Mouse (Mus musculus) intestine, postnatal 0 days (tissue): ENCODE data around the gene Srp54a. TPM values are rescaled to one million over a fixed set of nuclear protein-coding genes. Genes with fewer than 3 reads are reported as not detected.
"Not testable (repeated sequence)": the region's sequence is repeated elsewhere in the genome, so short reads cannot be mapped to it uniquely, and the experiment has no call there.

ENCODE experiments used
- ATAC-seq: fragments of 200-750 bp; cut with Nextera tagmentation; 2 replicates; pipeline ENCODE4 v1.8.0; 2017; ENCODE audit warnings: mild to moderate bottlenecking, moderate TSS enrichment, moderate library complexity
- H3K27ac ChIP-seq: fragments of 300-500 bp; sonication (generic); 2 replicates; pipeline ENCODE4 v1.5.1; 2014; ENCODE audit warnings: mild to moderate bottlenecking, low read depth, low read length, moderate library complexity
- H3K27me3 ChIP-seq: fragments of 300-500 bp; sonication (generic); replicated peaks from 2 replicates; pipeline ENCODE4 v1.6.1; 2014; ENCODE audit warnings: low read length, mixed read lengths; ENCODE audit not compliant: control insufficient read depth, insufficient read depth
- H3K36me3 ChIP-seq: fragments of 300-500 bp; sonication (generic); 2 replicates; pipeline ENCODE4 v1.6.1; 2014; ENCODE audit warnings: mild to moderate bottlenecking, moderate library complexity; ENCODE audit not compliant: control insufficient read depth, insufficient read depth
- H3K4me1 ChIP-seq: fragments of 300-500 bp; sonication (generic); replicated peaks from 2 replicates; pipeline ENCODE4 v1.6.1; 2014; ENCODE audit warnings: antibody characterized with exemption, low read length, mixed read lengths; ENCODE audit not compliant: control insufficient read depth, insufficient read depth
- H3K4me2 ChIP-seq: fragments of 300-500 bp; sonication (generic); replicated peaks from 2 replicates; pipeline ENCODE4 v1.6.1; 2014; ENCODE audit warnings: low read depth, mild to moderate bottlenecking, moderate library complexity
- H3K4me3 ChIP-seq: fragments of 300-500 bp; sonication (generic); 2 replicates; pipeline ENCODE4 v1.5.1; 2014; ENCODE audit warnings: low read depth, low read length
- H3K9ac ChIP-seq: fragments of 300-500 bp; sonication (generic); 2 replicates; pipeline ENCODE4 v1.6.1; 2014; ENCODE audit warnings: mild to moderate bottlenecking, low read depth, low read length
- H3K9me3 ChIP-seq: fragments of 300-500 bp; sonication (generic); 2 replicates; pipeline ENCODE4 v1.6.1; 2016; ENCODE audit warnings: mixed run types; ENCODE audit not compliant: control insufficient read depth
- CTCF ChIP-seq: sonication (generic); IDR thresholded peaks from 2 replicates; pipeline ENCODE4 v1.5.1; 2016; ENCODE audit warnings: low read depth, mild to moderate bottlenecking, control low read depth, antibody characterized with exemption, moderate library complexity
- WGBS: fragments of 180-500 bp; shearing (Covaris S2); extraction: QIAGEN DNeasy Blood & Tissue Kit; methylation state at CpG from one replicate; pipeline ENCODE4 v1.1.7; 2014; 5-methylcytosine and 5-hydroxymethylcytosine counted together
- polyA plus RNA-seq: library from polyadenylated mRNA; unstranded; fragments of >200 nt; fragmentation: Nextera tagmentation; extraction: Ambion mirVana; gene quantifications from 2 replicates; pipeline ENCODE4 v1.2.1, GENCODE M21; 2015

Gene Srp54a
- polyA plus RNA-seq, 1 experiment from 2014 or later, result 107 TPM

DNA sequence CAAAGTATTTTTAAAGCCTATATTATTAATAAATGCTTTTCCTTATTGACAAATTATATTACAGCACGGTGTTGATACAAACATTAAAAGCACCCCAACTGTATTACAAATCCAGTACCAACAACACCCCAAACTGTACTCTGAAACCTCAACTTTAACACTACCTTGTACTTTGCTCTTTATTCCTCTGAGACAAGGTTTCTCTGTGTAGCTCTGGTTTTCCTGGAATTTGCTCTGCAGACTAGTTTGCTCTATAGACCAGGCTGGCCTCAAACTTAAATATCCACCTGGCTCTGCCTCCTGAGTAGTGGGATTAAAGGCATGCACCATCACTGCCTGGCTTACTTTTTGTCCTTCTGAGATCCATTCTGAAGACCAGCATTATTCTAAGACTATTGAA, 17.9 kb upstream of the Srp54a start:
- H3K36me3 ChIP-seq, result peaks cover 9% of the 10 kb centered on the region
- peak overlapping the region; percentile 75 for H3K27ac ChIP-seq
- 58% methylated on average over 1 of the region's 1 CpGs for WGBS
- peak; percentile 41; the same call in 1 of the 2 replicates for ATAC-seq
- H3K9ac ChIP-seq, result no peak overlapping the region
- H3K27me3 ChIP-seq, result no peaks in the 10 kb centered on the region
- no peak for TF ChIP-seq CTCF
- no peaks in the 10 kb centered on the region for H3K4me1 ChIP-seq
- no peak overlapping the region for H3K4me2 ChIP-seq
- H3K4me3 ChIP-seq, result no peak overlapping the region
- H3K9me3 ChIP-seq, result no peaks in the 10 kb centered on the region

DNA sequence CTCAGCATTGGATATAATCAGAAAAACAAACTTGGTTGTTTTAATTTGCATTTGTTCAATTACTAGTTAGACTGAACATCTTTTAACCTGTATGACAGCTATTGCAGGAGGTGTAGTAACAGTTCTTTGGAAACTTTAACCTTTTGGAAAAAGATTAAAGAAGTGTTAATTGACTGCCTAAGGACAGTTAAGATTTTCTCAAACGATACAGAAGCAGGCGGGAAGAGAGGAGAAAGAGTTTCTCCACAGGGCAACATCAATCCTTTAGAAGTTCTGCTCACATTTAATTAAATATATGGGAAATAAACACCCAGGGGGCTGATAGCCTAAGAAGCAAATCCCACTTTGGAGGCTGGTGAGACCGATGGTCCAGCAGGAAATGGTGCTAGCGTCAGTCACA, 7.6 kb upstream of the Srp54a start:
- TF ChIP-seq CTCF, result no peak
- no peak overlapping the region for H3K9ac ChIP-seq
- H3K4me1 ChIP-seq, result no peaks in the 10 kb centered on the region
- H3K4me3 ChIP-seq, result no peak overlapping the region
- no peak for ATAC-seq
- no peaks in the 10 kb centered on the region for H3K9me3 ChIP-seq
- no peaks in the 10 kb centered on the region for H3K27me3 ChIP-seq
- 66% methylated on average over 4 of the region's 4 CpGs for WGBS
- H3K27ac ChIP-seq, result no peak overlapping the region
- no peak overlapping the region for H3K4me2 ChIP-seq
- H3K36me3 ChIP-seq, result no peaks in the 10 kb centered on the region; the same call in 1 of the 2 replicates

DNA sequence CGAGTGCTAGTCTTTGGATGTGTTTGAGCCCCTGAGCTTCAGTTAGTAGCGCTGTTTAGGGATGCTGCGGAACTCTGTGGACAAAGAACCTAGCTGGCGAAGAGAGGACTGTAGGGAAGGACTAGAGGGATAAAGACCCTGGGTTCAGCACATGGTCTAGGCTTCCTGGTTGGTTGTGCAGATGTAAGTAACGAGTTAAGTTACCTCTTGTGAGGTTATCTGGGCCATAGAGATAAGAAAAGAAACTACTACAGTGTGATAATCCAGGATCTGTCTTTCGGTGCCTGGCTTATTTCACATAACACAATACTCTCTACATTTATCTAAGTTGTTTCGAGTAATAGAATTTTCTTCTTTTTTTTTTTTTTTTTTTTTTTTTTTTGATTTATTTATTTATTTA, 6.4 kb upstream of the Srp54a start:
- H3K36me3 ChIP-seq, result no peaks in the 10 kb centered on the region
- H3K4me3 ChIP-seq, result no peak overlapping the region
- TF ChIP-seq CTCF, result no peak
- 79% methylated on average over 7 of the region's 7 CpGs for WGBS
- H3K4me2 ChIP-seq, result no peak overlapping the region
- H3K27ac ChIP-seq, result no peak overlapping the region
- no peak overlapping the region for H3K9ac ChIP-seq
- no peak for ATAC-seq
- no peaks in the 10 kb centered on the region for H3K4me1 ChIP-seq
- H3K27me3 ChIP-seq, result no peaks in the 10 kb centered on the region
- H3K9me3 ChIP-seq, result no peaks in the 10 kb centered on the region

DNA sequence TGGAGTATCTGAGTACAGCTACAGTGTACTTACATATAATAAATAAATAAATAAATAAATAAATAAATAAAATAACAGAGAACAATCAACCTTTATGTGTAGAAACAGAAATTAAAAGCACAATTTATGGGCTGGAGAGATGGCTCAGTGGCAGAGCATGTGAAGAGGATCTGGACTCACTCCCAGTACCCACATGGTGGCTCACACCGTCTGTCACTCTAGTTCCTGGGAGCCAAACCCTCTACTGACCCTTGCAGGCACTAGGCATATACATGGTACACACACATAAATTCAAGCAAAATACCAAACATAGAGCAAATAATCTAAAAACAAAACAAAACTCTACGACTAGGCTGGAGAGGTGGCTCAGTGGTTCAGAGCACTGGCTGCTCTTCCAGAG, 4.8 kb upstream of the Srp54a start:
- Histone ChIP-seq H3K36me3 (no peaks in the 10 kb centered on the region), H3K9ac (no peak overlapping the region), H3K4me3 (no peak overlapping the region), H3K27ac (no peak overlapping the region), H3K4me1 (no peaks in the 10 kb centered on the region), H3K27me3 (no peaks in the 10 kb centered on the region), H3K4me2 (no peak overlapping the region), H3K9me3 (no peaks in the 10 kb centered on the region)
- ATAC-seq, result no peak
- WGBS, result 91% methylated on average over 2 of the region's 2 CpGs
- no peak for TF ChIP-seq CTCF

DNA sequence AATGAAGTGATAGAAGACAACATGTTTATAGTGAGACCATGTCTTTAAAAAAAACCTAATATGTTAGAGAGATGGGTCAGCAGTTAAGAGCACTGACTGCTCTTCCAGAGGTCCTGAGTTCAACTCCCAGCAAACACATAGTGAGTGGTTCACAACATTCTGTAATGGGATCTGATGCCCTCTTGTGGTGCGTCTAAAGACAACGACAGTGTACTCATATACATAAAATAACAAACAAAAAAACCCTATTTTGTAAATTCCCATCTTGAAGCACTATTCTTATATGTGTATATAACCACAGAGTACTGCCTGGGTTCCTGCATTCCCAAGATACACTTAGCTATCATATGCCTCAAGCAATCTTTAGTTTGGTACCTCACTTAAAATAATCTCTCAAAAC, 1.4 kb upstream of the Srp54a start:
- not testable (repeated sequence) for H3K27me3 ChIP-seq, H3K4me3 ChIP-seq, H3K9me3 ChIP-seq, ATAC-seq, H3K9ac ChIP-seq, H3K4me1 ChIP-seq, H3K27ac ChIP-seq, H3K36me3 ChIP-seq
- TF ChIP-seq CTCF, result peak; percentile 59
- WGBS, result 33% methylated on average over 2 of the region's 2 CpGs
- H3K4me2 ChIP-seq, result peak overlapping the region; percentile 70; the same call in 1 of the 2 replicates

DNA sequence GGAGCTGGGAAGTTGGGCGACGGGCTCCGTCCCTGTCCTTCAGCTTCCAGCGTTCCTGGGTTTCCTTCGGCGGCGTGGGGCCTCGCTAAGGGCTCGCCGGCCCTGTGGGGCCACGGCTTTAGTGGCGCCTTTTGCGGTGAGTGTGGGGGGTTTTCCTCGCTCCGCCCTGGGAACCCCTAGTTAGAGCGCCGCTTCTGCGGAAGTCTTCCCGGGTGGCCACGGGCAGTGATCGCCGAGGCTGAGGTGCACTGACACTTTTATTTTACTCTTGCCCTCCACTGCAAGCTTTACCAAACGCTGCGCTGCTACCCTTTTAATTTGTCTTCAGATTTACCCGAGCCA, 510 bp downstream of the Srp54a start:
- H3K4me3 ChIP-seq, result peak overlapping the region; percentile 61
- ATAC-seq, result peak; percentile 26
- H3K27ac ChIP-seq, result peak overlapping the region; percentile 84
- H3K27me3 ChIP-seq, H3K36me3 ChIP-seq, H3K4me1 ChIP-seq, H3K9me3 ChIP-seq: not testable (repeated sequence)
- WGBS, result under 1% methylated on average over 25 of the region's 25 CpGs
- H3K9ac ChIP-seq, result peak overlapping the region; percentile 67
- H3K4me2 ChIP-seq, result peak overlapping the region; percentile 70

DNA sequence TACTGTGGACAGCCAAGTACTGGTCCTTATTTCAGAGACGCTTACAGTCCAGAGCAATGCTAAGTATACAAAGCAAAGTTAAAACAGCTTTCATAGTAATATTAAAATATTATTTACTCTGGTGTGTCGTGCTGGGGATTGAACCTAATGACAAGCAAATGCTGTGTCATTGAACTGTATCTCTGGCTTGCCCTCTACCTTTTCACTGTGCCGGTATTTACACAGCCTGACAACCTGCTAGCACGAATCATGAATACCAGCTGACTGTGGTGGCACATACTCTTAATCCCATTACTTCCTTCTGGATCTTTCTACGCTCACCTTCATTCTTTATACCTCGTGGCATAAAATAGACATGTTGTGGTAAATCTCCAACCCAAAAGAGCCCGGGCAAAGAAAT, 12.1 kb downstream of the Srp54a start:
- not testable (repeated sequence) for H3K9me3 ChIP-seq, H3K9ac ChIP-seq, H3K4me2 ChIP-seq, ATAC-seq, H3K27me3 ChIP-seq, H3K4me3 ChIP-seq, H3K27ac ChIP-seq, H3K4me1 ChIP-seq, H3K36me3 ChIP-seq
- 100% methylated on average over 1 of the region's 7 CpGs for WGBS

DNA sequence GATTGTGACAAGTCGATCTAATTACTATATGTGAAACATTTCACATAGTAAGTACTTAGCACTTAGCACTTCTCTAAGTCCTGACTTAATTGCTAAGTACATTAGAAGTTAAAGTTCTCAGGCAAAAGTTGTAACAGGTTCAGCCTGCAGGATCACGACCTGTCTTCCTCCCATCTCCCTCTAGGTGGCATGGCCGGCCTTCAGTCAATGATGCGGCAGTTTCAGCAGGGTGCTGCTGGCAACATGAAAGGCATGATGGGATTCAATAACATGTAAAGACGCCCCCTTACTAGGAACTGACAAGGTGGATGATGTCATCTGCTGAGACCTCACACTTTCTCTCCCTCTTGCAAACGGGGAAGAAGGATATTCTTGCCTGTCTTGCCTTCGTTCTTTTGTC, 32.6 kb downstream of the Srp54a start:
- not testable (repeated sequence) for H3K9ac ChIP-seq, ATAC-seq, H3K4me1 ChIP-seq, H3K27me3 ChIP-seq, H3K9me3 ChIP-seq, H3K36me3 ChIP-seq, H3K4me3 ChIP-seq, H3K4me2 ChIP-seq, H3K27ac ChIP-seq
- WGBS, result no CpG with 5 or more reads among the region's 7 CpGs

DNA sequence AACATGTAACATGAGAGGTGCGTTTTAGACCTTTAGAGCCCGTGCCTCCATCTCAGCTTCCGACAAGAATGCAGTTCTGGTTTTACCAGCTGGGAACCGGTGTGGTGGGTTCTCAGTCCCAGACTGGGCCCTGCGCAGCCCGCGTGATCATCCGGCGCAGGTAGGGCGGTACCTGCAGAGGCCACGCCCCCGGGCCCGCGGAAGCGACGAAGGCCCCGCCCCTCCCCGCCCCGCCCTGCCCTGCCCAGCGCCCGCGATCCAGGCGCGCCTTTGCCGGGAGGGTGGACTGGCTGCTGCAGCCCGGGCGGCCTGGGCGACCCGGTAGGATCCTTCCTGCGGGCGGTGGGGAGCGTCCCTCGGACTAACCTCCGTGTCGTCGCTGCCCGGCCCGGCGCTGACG, 44.2 kb downstream of the Srp54a start, which contains the start of gene Fam177a:
Gene Fam177a, plus strand, starts transcription at position 228 of the 400 bp plus-strand sequence.
- not testable (repeated sequence) for H3K36me3 ChIP-seq, H3K27me3 ChIP-seq, H3K4me1 ChIP-seq, H3K9me3 ChIP-seq, H3K9ac ChIP-seq, H3K4me2 ChIP-seq, H3K4me3 ChIP-seq, H3K27ac ChIP-seq
- no CpG with 5 or more reads among the region's 40 CpGs for WGBS
- ATAC-seq, result peak; percentile 97

DNA sequence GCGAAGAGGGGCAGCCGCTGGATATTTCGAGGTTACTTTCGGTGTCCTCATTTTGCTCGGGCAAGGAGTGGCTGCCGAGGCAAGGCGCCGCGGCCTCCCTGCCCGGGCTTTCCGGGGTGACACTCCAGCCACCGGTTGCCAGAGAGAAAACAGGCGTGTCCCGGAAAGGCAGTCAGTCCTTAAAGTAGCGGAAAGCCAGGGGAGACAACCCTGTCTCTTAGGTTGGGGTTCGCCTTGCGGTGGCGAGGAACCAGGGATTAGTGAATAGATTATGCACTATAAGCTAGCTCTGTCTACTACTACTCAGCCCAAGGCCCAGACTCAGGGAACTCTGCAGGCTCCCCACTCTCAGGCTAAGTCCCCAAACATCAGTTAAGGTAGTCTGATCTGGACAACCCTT, 44.7 kb downstream of the Srp54a start:
- not testable (repeated sequence) for H3K36me3 ChIP-seq
- ATAC-seq, result peak; percentile 62
- WGBS, result no CpG with 5 or more reads among the region's 18 CpGs

More for the DNA sequence above, 44.7 kb downstream of the Srp54a start:
- not testable (repeated sequence) for H3K4me1 ChIP-seq, H3K27ac ChIP-seq, H3K27me3 ChIP-seq, H3K4me2 ChIP-seq, H3K4me3 ChIP-seq, H3K9ac ChIP-seq, H3K9me3 ChIP-seq
